Mouse (Mus musculus) neural tube, embryonic 11.5 days (tissue): Measurements from ENCODE around the gene Smim23. TPM values are rescaled to one million over a fixed set of nuclear protein-coding genes. Genes with fewer than 3 reads are reported as not detected.

ENCODE experiments used
- polyA plus RNA-seq: library from polyadenylated mRNA; unstranded; fragments of >200 nt; fragmentation: Nextera tagmentation; extraction: Ambion mirVana; gene quantifications from 2 replicates; pipeline ENCODE4 v1.2.1, GENCODE M21; 2014

The Smim23 gene
- polyA plus RNA-seq, 1 experiment from 2014 or later: not detected

Other genes starting within 250 kb of the Smim23 start
- 102 and 116 TPM in 2 replicates for gene Fbxw11, start 181.9 kb downstream of the Smim23 start, polyA plus RNA-seq